Mouse (Mus musculus): ENCODE data around the gene Hnrnpf. TPM values are rescaled to one million over a fixed set of nuclear protein-coding genes. Genes with fewer than 3 reads are reported as not detected.

The Hnrnpf gene
- polyA plus RNA-seq, 1 experiment: 119 TPM

DNA sequence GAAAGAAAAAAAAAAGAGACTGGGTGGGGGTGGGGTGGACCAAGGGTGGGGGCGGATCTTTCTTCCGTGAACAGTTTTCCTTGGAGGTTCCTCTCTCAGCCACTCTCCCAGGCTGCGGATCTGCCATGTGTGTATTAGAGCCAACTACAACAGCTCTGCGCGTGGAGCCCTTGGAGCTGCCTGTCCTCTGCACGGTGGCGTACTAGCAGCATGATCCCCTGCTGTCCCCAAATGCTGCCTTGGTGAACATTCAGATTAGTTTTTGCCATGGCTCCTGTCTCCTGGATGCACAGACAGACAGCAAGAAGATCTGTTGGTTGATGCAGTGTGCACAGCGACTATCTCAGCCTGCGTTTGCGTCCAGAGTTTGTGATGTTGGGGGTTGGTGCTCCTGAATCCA is 42.6 kb downstream of the Hnrnpf start:
- Histone ChIP-seq H3K4me1 (ENCODE audit: control insufficient read depth, insufficient read depth, low read length) (peaks cover 14% of the 10 kb centered on the region), H3K27ac (ENCODE audit: insufficient read depth, low read length) (peak overlapping the region; percentile 6), H3K27me3 (ENCODE audit: control insufficient read depth, insufficient read depth, low read length) (no peaks in the 10 kb centered on the region), H3K4me3 (replicated peaks; ENCODE audit: insufficient read depth, low read depth, low read length) (no peak overlapping the region)
- WGBS: 19% methylated on average over 10 of the region's 10 CpGs
- TF ChIP-seq POLR2A (IDR thresholded peaks at IDR 0.05; ENCODE audit: borderline replicate concordance, insufficient read depth, low read length): no peak
- no peak for TF ChIP-seq CTCF (IDR thresholded peaks at IDR 0.05; ENCODE audit: borderline replicate concordance, insufficient read depth, low read depth, low read length)
- DNase-seq: peak; percentile 77 to 85

DNA sequence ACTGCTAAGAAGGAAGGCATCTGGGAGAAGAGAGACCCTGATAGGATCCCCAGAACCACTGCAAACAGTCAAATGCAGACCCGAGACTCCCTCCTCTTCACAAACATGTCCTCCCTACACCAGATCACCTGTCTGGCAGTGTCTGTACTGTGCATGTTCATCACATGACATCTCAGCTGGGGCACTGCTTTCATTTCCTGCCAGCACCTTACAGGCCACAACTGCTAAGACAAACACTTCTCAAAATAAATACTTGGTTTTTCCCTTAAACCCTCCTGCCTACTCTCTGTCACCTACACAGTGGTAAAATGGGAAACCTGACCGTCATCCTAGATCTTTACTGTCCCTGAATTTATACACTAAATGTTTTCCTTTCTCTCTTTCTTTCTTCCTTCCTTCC is 43.8 kb downstream of the Hnrnpf start:
- H3K27me3 ChIP-seq (ENCODE audit: control insufficient read depth, insufficient read depth, low read length): no peaks in the 10 kb centered on the region
- 86% methylated on average over 2 of the region's 2 CpGs for WGBS
- H3K4me1 ChIP-seq (ENCODE audit: control insufficient read depth, insufficient read depth, low read length): peaks cover 14% of the 10 kb centered on the region
- no peak for TF ChIP-seq POLR2A (IDR thresholded peaks at IDR 0.05; ENCODE audit: borderline replicate concordance, insufficient read depth, low read length)
- no peak for TF ChIP-seq CTCF (IDR thresholded peaks at IDR 0.05; ENCODE audit: borderline replicate concordance, insufficient read depth, low read depth, low read length)
- H3K4me3 ChIP-seq (replicated peaks; ENCODE audit: insufficient read depth, low read depth, low read length): no peak overlapping the region
- H3K27ac ChIP-seq (ENCODE audit: insufficient read depth, low read length): 0 out of 2 replicates have a peak overlapping the region, but pooled peaks have one; percentile 6
- peak in 1 of 2 experiments; percentile 24 for DNase-seq

DNA sequence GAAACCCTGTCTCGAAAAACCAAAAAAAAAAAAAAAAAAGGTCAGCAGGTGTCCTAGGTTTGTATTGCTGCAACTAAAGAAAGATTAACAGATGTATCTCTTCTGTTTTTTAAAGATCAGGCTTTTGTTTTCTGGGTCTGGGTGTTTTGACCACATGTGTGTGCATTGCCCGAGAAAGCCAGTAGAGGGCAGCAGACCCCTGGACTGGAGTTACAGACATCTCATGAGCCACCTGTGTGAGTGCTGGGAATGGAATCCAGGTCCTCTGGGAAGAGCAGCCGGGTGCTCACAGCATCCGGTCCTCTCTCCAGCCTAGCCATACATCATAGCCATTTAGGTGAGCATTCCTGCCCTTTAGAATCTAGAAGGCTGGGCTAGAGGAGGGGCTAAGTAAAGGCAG is 52.2 kb downstream of the Hnrnpf start:
- TF ChIP-seq CTCF (IDR thresholded peaks at IDR 0.05; ENCODE audit: borderline replicate concordance, insufficient read depth, low read depth, low read length): peak; percentile 27; the same call in 1 of the 2 replicates
- no peak for TF ChIP-seq POLR2A (IDR thresholded peaks at IDR 0.05; ENCODE audit: borderline replicate concordance, insufficient read depth, low read length)
- 87% methylated on average over 4 of the region's 4 CpGs for WGBS
- Histone ChIP-seq H3K4me3 (replicated peaks; ENCODE audit: insufficient read depth, low read depth, low read length) (no peak overlapping the region), H3K27ac (ENCODE audit: insufficient read depth, low read length) (no peak overlapping the region), H3K4me1 (ENCODE audit: control insufficient read depth, insufficient read depth, low read length) (peaks cover 4% of the 10 kb centered on the region; the same call in 1 of the 2 replicates), H3K27me3 (ENCODE audit: control insufficient read depth, insufficient read depth, low read length) (no peaks in the 10 kb centered on the region)
- DNase-seq: no peak

DNA sequence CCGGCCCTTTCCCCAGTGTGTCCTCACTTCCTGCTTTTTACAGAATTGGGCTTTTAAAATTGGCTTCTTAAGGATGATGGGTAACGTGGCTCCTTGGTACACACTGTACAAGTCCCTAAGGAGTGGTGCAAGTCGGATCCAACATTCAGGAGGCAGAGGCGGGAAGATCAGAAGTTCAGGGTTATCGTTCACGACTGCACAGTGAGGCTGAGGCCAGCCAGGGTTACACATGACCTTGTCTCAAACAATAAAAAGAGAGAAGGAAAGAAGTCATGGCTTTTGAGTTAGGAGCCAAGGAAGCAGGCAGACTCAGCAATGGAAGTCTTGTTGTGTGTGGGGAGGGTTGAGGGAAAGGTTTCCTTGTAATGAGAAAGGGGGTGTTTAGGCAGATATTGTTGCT is 56.0 kb downstream of the Hnrnpf start:
- H3K27ac ChIP-seq (ENCODE audit: insufficient read depth, low read length): no peak overlapping the region
- WGBS: 71% methylated on average over 6 of the region's 6 CpGs
- peaks cover 4% of the 10 kb centered on the region; the same call in 1 of the 2 replicates for H3K4me1 ChIP-seq (ENCODE audit: control insufficient read depth, insufficient read depth, low read length)
- no peaks in the 10 kb centered on the region for H3K27me3 ChIP-seq (ENCODE audit: control insufficient read depth, insufficient read depth, low read length)
- TF ChIP-seq CTCF (IDR thresholded peaks at IDR 0.05; ENCODE audit: borderline replicate concordance, insufficient read depth, low read depth, low read length) (no peak), POLR2A (IDR thresholded peaks at IDR 0.05; ENCODE audit: borderline replicate concordance, insufficient read depth, low read length) (no peak)
- no peak overlapping the region for H3K4me3 ChIP-seq (replicated peaks; ENCODE audit: insufficient read depth, low read depth, low read length)
- DNase-seq: no peak

GRCm38 (mm10) chr6:117956851-117957501 is 56.9 kb downstream of the Hnrnpf start:
- H3K4me3 ChIP-seq (replicated peaks; ENCODE audit: insufficient read depth, low read depth, low read length): no peak overlapping the region
- peaks cover 4% of the 10 kb centered on the region; the same call in 1 of the 2 replicates for H3K4me1 ChIP-seq (ENCODE audit: control insufficient read depth, insufficient read depth, low read length)
- DNase-seq: no peak
- no peak overlapping the region for H3K27ac ChIP-seq (ENCODE audit: insufficient read depth, low read length)
- no peaks in the 10 kb centered on the region for H3K27me3 ChIP-seq (ENCODE audit: control insufficient read depth, insufficient read depth, low read length)
- 26% methylated on average over 14 of the region's 14 CpGs for WGBS
- TF ChIP-seq POLR2A (IDR thresholded peaks at IDR 0.05; ENCODE audit: borderline replicate concordance, insufficient read depth, low read length) (no peak), CTCF (IDR thresholded peaks at IDR 0.05; ENCODE audit: borderline replicate concordance, insufficient read depth, low read depth, low read length) (no peak; the same call in 1 of the 2 replicates)

GRCm38 (mm10) chr6:117963201-117963600 is 63.1 kb downstream of the Hnrnpf start:
- WGBS: 88% methylated on average over 3 of the region's 3 CpGs
- H3K27me3 ChIP-seq (ENCODE audit: control insufficient read depth, insufficient read depth, low read length): no peaks in the 10 kb centered on the region
- no peak for TF ChIP-seq CTCF (IDR thresholded peaks at IDR 0.05; ENCODE audit: borderline replicate concordance, insufficient read depth, low read depth, low read length)
- no peak for TF ChIP-seq POLR2A (IDR thresholded peaks at IDR 0.05; ENCODE audit: borderline replicate concordance, insufficient read depth, low read length)
- DNase-seq: no peak
- H3K4me1 ChIP-seq (ENCODE audit: control insufficient read depth, insufficient read depth, low read length): no peaks in the 10 kb centered on the region
- no peak overlapping the region for H3K27ac ChIP-seq (ENCODE audit: insufficient read depth, low read length)
- no peak overlapping the region for H3K4me3 ChIP-seq (replicated peaks; ENCODE audit: insufficient read depth, low read depth, low read length)

DNA sequence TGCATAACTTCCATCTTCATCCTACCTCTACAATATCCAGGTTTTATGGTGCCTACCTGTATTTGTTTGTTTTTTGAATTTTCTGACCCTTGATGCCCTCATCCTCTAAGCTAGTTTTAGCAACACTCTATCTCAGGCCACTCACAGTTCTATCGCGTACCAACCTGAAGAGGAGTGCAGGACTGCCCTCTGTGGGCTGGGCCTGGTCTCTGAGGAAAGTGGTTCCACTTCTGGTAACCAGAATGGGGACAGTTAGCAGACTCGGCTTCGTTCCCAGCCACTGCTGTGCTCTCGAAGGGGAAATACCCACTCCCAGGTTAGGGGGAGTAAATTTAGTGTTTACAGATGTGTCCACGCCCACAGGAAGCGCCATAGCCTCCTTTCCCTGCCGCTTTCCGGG is 66.6 kb downstream of the Hnrnpf start:
- Histone ChIP-seq H3K4me3 (replicated peaks; ENCODE audit: insufficient read depth, low read depth, low read length) (no peak overlapping the region), H3K27me3 (ENCODE audit: control insufficient read depth, insufficient read depth, low read length) (no peaks in the 10 kb centered on the region), H3K4me1 (ENCODE audit: control insufficient read depth, insufficient read depth, low read length) (no peaks in the 10 kb centered on the region), H3K27ac (ENCODE audit: insufficient read depth, low read length) (no peak overlapping the region)
- TF ChIP-seq CTCF (IDR thresholded peaks at IDR 0.05; ENCODE audit: borderline replicate concordance, insufficient read depth, low read depth, low read length) (peak; percentile 16; the same call in 1 of the 2 replicates), POLR2A (IDR thresholded peaks at IDR 0.05; ENCODE audit: borderline replicate concordance, insufficient read depth, low read length) (no peak)
- WGBS: 63% methylated on average over 9 of the region's 9 CpGs
- DNase-seq: no peak

Other genes with a start within 250 kb of the Hnrnpf start
- 75.2 and 79.2 TPM in 2 replicates for gene Zfp637, start 59.1 kb upstream of the Hnrnpf start, polyA plus RNA-seq (2012; rRNA removed)
- 18.4 and 19.8 TPM in 2 replicates for gene Zfp239, start 38.2 kb upstream of the Hnrnpf start, polyA plus RNA-seq (2012; rRNA removed)
- not detected in 2 replicates for gene Fxyd4, start 37.4 kb downstream of the Hnrnpf start, polyA plus RNA-seq (2012; rRNA removed)
- gene Rasgef1a, start 111.1 kb downstream of the Hnrnpf start, polyA plus RNA-seq (2012; rRNA removed): 59.8 and 66.0 TPM in 2 replicates
- gene Csgalnact2, start 238.8 kb downstream of the Hnrnpf start, polyA plus RNA-seq (2012; rRNA removed): 10.2 and 10.8 TPM in 2 replicates

All from cerebellum, adult 2 months (tissue).